Mouse (Mus musculus): ENCODE data around the gene Dgkh.

DNA sequence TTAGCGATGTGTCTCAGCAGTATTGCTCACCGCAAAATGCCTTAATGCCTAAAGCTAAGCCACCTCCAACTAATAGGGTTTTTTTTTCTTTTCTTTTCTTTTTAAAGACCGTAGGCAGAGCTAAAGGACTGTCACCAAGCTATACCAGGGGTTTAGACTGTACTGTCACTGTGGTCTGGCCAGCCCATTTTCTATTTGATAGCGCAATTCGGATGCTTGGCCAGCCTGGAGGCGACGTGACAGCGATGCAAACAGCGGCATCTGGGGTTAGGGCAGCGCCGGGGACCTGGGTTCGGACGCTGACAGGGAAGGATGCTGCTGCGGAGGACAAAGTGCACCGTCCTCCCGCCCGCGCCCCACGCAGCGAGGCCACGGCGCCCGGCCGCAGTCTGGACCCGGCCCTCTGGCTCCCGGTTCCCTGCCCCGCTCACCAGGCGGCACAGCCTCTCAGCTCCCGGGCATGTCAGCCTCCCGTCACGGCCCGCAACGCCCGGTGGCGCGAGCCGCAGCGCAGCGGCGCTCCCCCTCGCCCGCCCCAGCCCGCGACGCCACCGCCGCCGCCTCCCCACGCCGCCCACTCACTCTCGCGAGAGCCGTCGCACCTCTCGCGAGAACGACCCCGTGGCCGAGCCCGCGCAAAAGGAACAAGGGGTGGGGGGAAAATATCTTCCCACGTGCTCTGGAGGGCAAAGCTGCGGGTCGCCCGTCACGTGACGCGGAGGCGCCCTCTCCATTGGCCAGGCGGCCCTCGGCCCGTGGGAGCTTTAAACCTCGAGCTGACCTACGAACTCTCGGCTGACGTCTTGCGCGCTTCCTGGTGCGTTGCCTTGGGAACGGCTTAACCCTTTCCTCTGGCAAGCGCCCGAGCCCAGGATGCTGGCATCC is 196.1 kb downstream of the Dgkh start, which contains the start of gene Akap11:
- no peak for TF ChIP-seq CTCF (IDR thresholded peaks at IDR 0.05; ENCODE audit: low read depth)
- peak; percentile 99 for TF ChIP-seq EP300 (IDR thresholded peaks at IDR 0.05; ENCODE audit: low read depth)

Measured in heart, postnatal 0 days (tissue).